Mouse (Mus musculus) mature B cell (primary cell): ENCODE data around the gene Cyfip2.

Source experiments
- in situ Hi-C: fragments of 300-500 bp; cut with MboI; formaldehyde crosslinking; loops from 2 replicates; pipeline ENCODE4 v1.14.3; 2019

Gene Cyfip2

DNA sequence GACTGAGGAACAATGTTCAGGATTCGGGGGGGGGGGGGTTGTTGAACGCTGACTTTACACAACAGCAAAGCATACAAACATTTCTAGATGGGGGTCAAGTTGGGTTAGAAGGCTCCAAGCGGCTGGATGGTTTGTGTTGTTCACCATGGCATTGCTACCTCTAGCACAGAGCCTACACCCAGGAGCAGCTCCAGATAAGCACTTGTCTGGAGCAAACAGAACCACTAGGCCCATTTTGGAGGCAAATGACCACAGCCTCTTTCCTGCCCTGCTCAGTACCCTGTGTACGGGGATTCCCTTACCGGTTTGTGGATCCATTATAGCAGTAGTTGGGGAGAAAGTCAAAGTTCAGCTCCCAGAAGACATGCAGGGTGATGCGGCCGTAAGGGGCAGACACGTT is 70.7 kb downstream of the Cyfip2 start:
- in situ Hi-C loops, result no loop called here

- in situ Hi-C loops, result no loop called here
Measured at GRCm38 (mm10) chr11:46241150-46241673, 71.4 kb downstream of the Cyfip2 start.

- in situ Hi-C loops, result no loop called here
Measured at GRCm38 (mm10) chr11:46236976-46237375, 75.7 kb downstream of the Cyfip2 start.

DNA sequence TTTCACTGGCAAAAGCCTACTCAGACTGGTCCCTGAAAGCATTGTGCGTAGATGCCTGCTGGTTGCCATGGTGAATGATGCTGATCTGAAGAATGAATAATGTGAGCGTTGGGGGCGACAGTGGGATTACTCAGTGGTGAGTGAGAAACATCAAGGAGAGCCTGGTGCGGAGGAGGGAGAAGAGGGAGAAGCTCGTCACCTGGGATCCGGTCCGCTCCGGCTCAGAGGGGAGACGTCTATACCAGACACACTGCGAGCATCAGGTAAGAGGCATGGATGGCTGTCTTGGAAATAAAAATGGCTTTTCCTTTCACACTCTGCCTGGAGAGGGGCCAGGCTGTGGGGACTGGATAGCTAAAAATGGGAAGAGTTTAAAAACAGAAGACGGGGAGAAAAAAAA is 77.3 kb downstream of the Cyfip2 start, which contains the start of gene Fndc9:
Fndc9 (plus strand) TSS at position 198 of the 400 bp plus-strand sequence.
- in situ Hi-C loops, result no loop called here

GRCm38 (mm10) chr11:46233966-46234365 is 78.7 kb downstream of the Cyfip2 start:
- in situ Hi-C loops, result no loop called here

GRCm38 (mm10) chr11:46232803-46233202 is 79.9 kb downstream of the Cyfip2 start:
- in situ Hi-C loops, result no loop called here

GRCm38 (mm10) chr11:46230184-46230583 is 82.5 kb downstream of the Cyfip2 start:
- in situ Hi-C loops, result no loop called here

- in situ Hi-C loops, result no loop called here
Measured at GRCm38 (mm10) chr11:46225345-46225744, 87.3 kb downstream of the Cyfip2 start.

DNA sequence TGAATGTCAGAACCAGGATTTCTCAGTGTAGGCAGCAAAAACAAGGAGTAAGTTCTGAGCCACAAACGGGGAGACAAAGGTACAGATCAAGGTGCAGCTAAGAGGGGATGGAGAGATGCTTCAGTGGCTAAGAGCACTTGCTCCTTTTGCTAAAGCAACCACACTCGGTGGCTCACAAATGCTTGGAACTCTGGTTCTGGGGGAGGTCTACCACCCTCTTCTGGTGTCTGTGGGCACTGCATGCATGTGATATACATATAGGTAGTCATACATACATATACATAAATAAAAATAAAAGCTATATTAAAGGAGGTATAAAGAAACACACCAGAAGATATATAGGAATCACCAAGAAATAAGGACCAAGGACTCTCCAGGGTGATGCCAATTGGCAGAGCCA is 89.1 kb downstream of the Cyfip2 start:
- in situ Hi-C loops, result no loop called here

DNA sequence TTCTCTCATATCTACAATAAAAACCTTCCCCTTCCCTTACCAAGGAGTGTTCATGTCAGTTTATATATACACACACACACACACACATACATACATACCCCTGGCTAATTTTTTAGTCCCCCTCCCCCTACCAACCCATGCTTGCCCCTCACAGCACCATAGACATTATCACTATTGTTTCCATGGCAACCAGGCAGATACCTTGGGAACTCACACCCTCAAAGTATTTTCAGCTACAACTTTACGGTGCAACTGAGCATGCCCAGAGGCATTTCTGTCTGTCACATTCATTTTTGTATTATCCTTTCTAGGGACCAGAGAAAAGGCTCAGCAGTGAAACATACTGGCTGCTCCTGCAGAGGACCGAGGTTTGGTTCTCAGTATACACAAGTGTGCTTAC is 92.4 kb downstream of the Cyfip2 start:
- in situ Hi-C loops, result no loop called here

DNA sequence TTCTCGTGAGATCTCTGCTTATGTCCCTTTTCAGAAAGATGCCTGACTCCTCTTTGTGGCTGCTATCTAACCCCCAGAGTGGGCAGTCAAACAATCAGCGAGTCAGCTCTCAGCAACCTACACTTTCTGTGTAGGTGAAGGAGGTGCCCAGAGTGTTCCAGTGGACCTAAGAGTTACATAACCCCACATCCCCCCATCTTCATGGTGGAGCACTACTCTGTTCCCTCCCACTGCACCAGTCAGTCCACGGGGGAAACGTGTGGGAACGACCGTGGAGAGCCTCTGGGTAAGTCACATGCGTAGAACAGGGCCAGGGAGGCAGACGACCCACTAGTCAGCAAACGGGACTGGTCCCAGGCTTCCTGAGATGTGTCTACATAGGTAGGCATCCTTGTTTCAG is 93.3 kb downstream of the Cyfip2 start:
- in situ Hi-C loops, result loop anchor here (10.0 kb wide), 2 partner anchors 185 to 275 kb away; partner anchors contain the start of gene Lsm11

GRCm38 (mm10) chr11:46218584-46218983 is 94.1 kb downstream of the Cyfip2 start:
- in situ Hi-C loops, result loop anchor here (10.0 kb wide), 2 partner anchors 184 to 274 kb away; partner anchors contain the start of gene Lsm11

DNA sequence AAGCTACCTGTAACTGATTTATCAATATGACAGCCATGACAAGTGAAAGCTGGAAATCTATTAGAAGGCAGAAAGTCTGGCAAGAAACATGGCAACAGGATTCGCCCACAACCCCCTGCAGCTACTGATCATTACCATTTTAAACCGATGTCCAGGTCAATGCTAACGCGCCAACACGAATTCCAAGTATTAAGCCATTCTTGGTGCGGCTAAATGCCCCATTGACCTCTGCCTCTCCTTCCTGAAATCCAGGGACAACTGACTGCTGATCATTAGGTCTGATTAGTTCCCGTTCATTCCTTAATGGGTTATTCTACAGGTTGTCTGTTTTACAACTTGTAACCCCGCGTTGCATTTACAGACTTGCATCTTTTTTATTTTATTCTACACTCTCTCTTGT is 95.0 kb downstream of the Cyfip2 start:
- in situ Hi-C loops, result loop anchor here (10.0 kb wide), 2 partner anchors 183 to 273 kb away; partner anchors contain the start of gene Lsm11

DNA sequence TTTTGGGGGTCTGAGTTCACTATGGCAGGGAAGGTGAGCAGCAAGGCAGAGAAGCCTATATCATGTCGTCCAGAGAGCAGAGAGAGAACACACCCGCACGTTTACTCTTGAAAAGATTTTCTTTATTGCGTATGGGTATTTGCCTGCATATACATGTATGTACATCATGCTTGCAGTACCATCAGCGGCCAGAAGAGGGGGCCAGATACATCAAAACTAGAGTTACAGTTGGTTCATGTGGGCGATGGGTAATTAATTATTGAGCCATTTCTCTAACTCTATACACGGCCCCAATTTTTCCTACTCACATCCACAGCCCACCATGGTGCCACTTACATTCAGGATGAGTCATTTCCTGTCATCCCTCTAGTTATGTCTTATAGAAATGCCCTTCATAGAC is 96.0 kb downstream of the Cyfip2 start:
- in situ Hi-C loops, result loop anchor here (10.0 kb wide), 2 partner anchors 182 to 272 kb away; partner anchors contain the start of gene Lsm11

- in situ Hi-C loops, result loop anchor here (10.0 kb wide), 2 partner anchors 181 to 271 kb away; partner anchors contain the start of gene Lsm11
Measured at GRCm38 (mm10) chr11:46215354-46215753, 97.3 kb downstream of the Cyfip2 start.

GRCm38 (mm10) chr11:46214368-46215230 is 98.1 kb downstream of the Cyfip2 start:
- in situ Hi-C loops, result loop anchor here (10.0 kb wide), 2 partner anchors 180 to 270 kb away; partner anchors contain the start of gene Lsm11

- in situ Hi-C loops, result loop anchor here (10.0 kb wide), 2 partner anchors 179 to 269 kb away; partner anchors contain the start of gene Lsm11
Measured at GRCm38 (mm10) chr11:46213844-46214243, 98.8 kb downstream of the Cyfip2 start.

GRCm38 (mm10) chr11:46211858-46212257 is 100.8 kb downstream of the Cyfip2 start:
- in situ Hi-C loops, result loop anchor here (10.0 kb wide), 2 partner anchors 177 to 267 kb away; partner anchors contain the start of gene Lsm11

GRCm38 (mm10) chr11:46209884-46210283 is 102.8 kb downstream of the Cyfip2 start:
- in situ Hi-C loops, result loop anchor here (10.0 kb wide), 2 partner anchors 175 to 265 kb away; partner anchors contain the start of gene Lsm11

DNA sequence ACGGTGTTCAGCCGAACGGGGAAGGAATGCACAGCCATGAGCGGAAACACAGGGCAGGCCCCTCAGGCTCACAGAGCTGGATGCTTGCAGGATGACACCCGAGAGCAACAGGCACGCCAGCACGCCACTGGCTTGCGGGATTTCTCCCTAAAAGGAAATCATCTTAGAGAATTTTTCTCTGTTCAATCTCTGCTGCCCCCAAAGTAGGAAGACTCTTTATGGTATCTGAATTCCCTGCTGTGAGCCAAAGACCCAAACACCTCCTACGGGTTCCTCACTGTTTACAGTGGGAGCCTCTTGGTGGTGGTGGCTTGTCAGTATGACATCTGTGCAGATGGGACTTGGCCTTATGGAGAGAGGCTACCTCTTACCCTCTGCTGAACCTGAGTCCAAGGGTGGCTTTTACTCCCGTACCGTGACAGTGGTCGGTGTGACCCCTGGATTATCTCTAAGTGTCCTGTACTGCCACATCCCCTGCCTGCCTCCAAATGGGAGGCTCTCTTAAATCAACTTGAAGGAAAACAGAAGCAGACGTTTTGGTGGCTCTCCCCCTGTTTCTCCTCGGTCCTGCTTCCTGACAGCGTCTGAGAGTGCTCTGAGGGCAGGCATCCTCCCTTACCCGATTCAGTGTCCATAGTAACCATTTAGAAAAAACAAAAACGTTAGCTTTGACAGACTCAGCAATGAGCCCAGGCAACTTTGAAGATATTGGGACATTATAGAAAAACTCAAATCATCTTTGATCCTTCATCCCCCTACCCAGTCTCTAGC is 106.8 kb downstream of the Cyfip2 start:
- in situ Hi-C loops, result no loop called here

- in situ Hi-C loops, result no loop called here
Measured at GRCm38 (mm10) chr11:46204841-46205240, 107.8 kb downstream of the Cyfip2 start.

DNA sequence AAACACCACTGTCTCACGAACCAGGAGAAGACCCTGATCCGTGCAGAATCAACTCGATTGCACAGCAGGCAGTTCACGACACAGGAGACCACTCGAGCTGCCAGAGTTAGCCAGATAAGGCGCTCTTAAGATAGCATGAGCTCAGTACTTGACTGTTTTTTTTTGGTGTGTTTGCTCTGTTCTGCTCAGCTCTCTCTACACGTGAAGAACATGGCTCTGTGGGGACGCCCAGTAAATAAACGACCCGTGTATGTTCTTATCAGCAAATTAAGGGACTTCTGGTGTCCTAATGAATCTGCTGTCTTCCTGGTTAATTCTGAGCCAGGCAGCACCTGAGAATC is 110.1 kb downstream of the Cyfip2 start:
- in situ Hi-C loops, result no loop called here
